Mouse (Mus musculus) cerebellum, adult 2 months (tissue): ENCODE measurements around the gene Spen.

ENCODE experiments used
- CTCF ChIP-seq: fragments of 200-500 bp; IDR thresholded peaks from 2 replicates; pipeline ENCODE4 v1.5.1; 2011; ENCODE audit warnings: low read depth, mild to moderate bottlenecking, control low read depth, low read length, moderate library complexity, borderline replicate concordance; ENCODE audit not compliant: insufficient read depth
- POLR2A ChIP-seq: fragments of 200-500 bp; IDR thresholded peaks from 2 replicates; pipeline ENCODE4 v1.6.1; 2011; ENCODE audit warnings: low read length, control low read depth, borderline replicate concordance; ENCODE audit not compliant: insufficient read depth

- TF ChIP-seq POLR2A (no peak), CTCF (no peak)
These were observed 83.6 kb downstream of the Spen start for GRCm38 (mm10) chr4:141454581-141455350.
